Mouse (Mus musculus): ENCODE data around the gene Rd3l. TPM values are rescaled to one million over a fixed set of nuclear protein-coding genes. Genes with fewer than 3 reads are reported as not detected.

Rd3l gene
- polyA plus RNA-seq (2012; rRNA removed): not detected in 2 replicates

GRCm38 (mm10) chr12:111980887-111981367 lies at the start of gene Rd3l:
TSS of gene Rd3l (minus strand) at chr12:111981317.

GRCm38 (mm10) chr12:111971231-111971686 lies 9.9 kb downstream of the Rd3l start, which contains the start of gene Tdrd9:
TSS of gene Tdrd9 (plus strand) at chr12:111971559.

GRCm38 (mm10) chr12:111966683-111967173 lies 14.4 kb downstream of the Rd3l start, which contains the start of gene Atp5mpl:
TSS of gene Atp5mpl (minus strand) at chr12:111966977.

Other genes starting within 250 kb of the Rd3l start
- gene Klc1, start 222.5 kb downstream of the Rd3l start, polyA plus RNA-seq (2012; rRNA removed): 96.8 and 108 TPM in 2 replicates
- gene Xrcc3, start 167.4 kb downstream of the Rd3l start, polyA plus RNA-seq (2012; rRNA removed): 14.1 and 20.7 TPM in 2 replicates
- gene Zfyve21, start 167.1 kb downstream of the Rd3l start, polyA plus RNA-seq (2012; rRNA removed): 151 and 154 TPM in 2 replicates
- gene Ppp1r13b, start 73.2 kb downstream of the Rd3l start, polyA plus RNA-seq (2012; rRNA removed): 16.1 and 17.6 TPM in 2 replicates
- 5.8 and 18.0 TPM in 2 replicates for gene Atp5mpl, start 14.3 kb downstream of the Rd3l start, polyA plus RNA-seq (2012; rRNA removed)
- gene Tdrd9, start 9.8 kb downstream of the Rd3l start, polyA plus RNA-seq (2012; rRNA removed): 0.23 and 0.55 TPM in 2 replicates
- gene Aspg, start 125.4 kb upstream of the Rd3l start, polyA plus RNA-seq (2012; rRNA removed): 11.3 and 56.3 TPM in 2 replicates
- gene Kif26a, start 164.9 kb upstream of the Rd3l start, polyA plus RNA-seq (2012; rRNA removed): 26.2 and 27.5 TPM in 2 replicates

Measured in ovary, adult 2 months (tissue).